Mouse (Mus musculus): ENCODE results near the gene Creg1. TPM values are rescaled to one million over a fixed set of nuclear protein-coding genes. Genes with fewer than 3 reads are reported as not detected.

Gene Creg1
- polyA plus RNA-seq, 1 experiment from 2014 or later = 28.9 TPM

DNA sequence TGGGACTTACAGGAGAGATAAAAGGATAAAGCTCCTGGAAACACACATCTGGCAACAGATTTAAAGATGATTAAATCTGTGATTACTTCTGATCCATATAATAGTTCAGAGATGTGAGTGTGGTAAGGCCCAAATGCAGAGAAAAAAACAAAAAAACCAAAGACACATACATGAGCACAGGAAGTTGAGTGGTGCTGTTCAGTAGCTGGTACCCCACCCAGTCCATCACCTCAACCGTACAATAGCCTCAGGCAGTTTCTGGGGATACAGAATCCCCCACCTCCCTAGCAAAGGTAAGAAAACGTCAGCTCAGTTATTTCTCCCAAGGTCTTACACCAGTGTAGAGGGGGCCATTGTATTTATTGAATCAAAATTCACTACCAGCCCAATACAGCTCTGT lies 47.1 kb downstream of the Creg1 start:
- H3K27me3 ChIP-seq (ENCODE audit: control insufficient read depth, insufficient read depth, low read length) = peaks cover 45% of the 10 kb centered on the region
- no peaks in the 10 kb centered on the region for H3K9me3 ChIP-seq (ENCODE audit: control insufficient read depth, low read length)
- WGBS = 73% methylated on average over 2 of the region's 2 CpGs
- no peak overlapping the region for H3K4me2 ChIP-seq (ENCODE audit: low read depth, low read length, severe bottlenecking)
- H3K4me1 ChIP-seq (replicated peaks; ENCODE audit: control insufficient read depth, insufficient read depth, low read length) = peaks cover 23% of the 10 kb centered on the region
- no peak overlapping the region for H3K27ac ChIP-seq (ENCODE audit: low read depth, low read length)
- DNase-seq (ENCODE audit: low spot score) = no peak
- H3K4me3 ChIP-seq (ENCODE audit: low read depth, low read length) = no peak overlapping the region
- no peak overlapping the region for H3K9ac ChIP-seq (ENCODE audit: low read length)
- no peak for ATAC-seq (replicated peaks; ENCODE audit: low FRiP score)
- H3K36me3 ChIP-seq (ENCODE audit: control insufficient read depth, insufficient read depth, low read length) = no peaks in the 10 kb centered on the region

- DNase-seq (ENCODE audit: low spot score) = no peak
- ATAC-seq (replicated peaks; ENCODE audit: low FRiP score) = no peak
- Histone ChIP-seq H3K27me3 (ENCODE audit: control insufficient read depth, insufficient read depth, low read length) (peaks cover 50% of the 10 kb centered on the region), H3K9ac (ENCODE audit: low read length) (no peak overlapping the region), H3K36me3 (ENCODE audit: control insufficient read depth, insufficient read depth, low read length) (no peaks in the 10 kb centered on the region), H3K27ac (ENCODE audit: low read depth, low read length) (no peak overlapping the region), H3K4me2 (ENCODE audit: low read depth, low read length, severe bottlenecking) (no peak overlapping the region), H3K4me3 (ENCODE audit: low read depth, low read length) (no peak overlapping the region), H3K4me1 (replicated peaks; ENCODE audit: control insufficient read depth, insufficient read depth, low read length) (peaks cover 23% of the 10 kb centered on the region), H3K9me3 (ENCODE audit: control insufficient read depth, low read length) (no peaks in the 10 kb centered on the region)
- WGBS = 88% methylated on average over 5 of the region's 5 CpGs
Measured at GRCm38 (mm10) chr1:165811170-165811569, 47.6 kb downstream of the Creg1 start.

GRCm38 (mm10) chr1:165812775-165813174 lies 49.2 kb downstream of the Creg1 start:
- ATAC-seq (replicated peaks; ENCODE audit: low FRiP score) (no peak), DNase-seq (ENCODE audit: low spot score) (no peak)
- Histone ChIP-seq H3K4me1 (replicated peaks; ENCODE audit: control insufficient read depth, insufficient read depth, low read length) (peaks cover 25% of the 10 kb centered on the region), H3K9ac (ENCODE audit: low read length) (no peak overlapping the region), H3K9me3 (ENCODE audit: control insufficient read depth, low read length) (no peaks in the 10 kb centered on the region), H3K27ac (ENCODE audit: low read depth, low read length) (no peak overlapping the region), H3K4me3 (ENCODE audit: low read depth, low read length) (no peak overlapping the region), H3K36me3 (ENCODE audit: control insufficient read depth, insufficient read depth, low read length) (no peaks in the 10 kb centered on the region), H3K27me3 (ENCODE audit: control insufficient read depth, insufficient read depth, low read length) (peaks cover 63% of the 10 kb centered on the region), H3K4me2 (ENCODE audit: low read depth, low read length, severe bottlenecking) (no peak overlapping the region)
- WGBS = 78% methylated on average over 3 of the region's 3 CpGs

GRCm38 (mm10) chr1:165814116-165814515 lies 50.6 kb downstream of the Creg1 start:
- Histone ChIP-seq H3K36me3 (ENCODE audit: control insufficient read depth, insufficient read depth, low read length) (no peaks in the 10 kb centered on the region), H3K27ac (ENCODE audit: low read depth, low read length) (peak overlapping the region; percentile 75), H3K9me3 (ENCODE audit: control insufficient read depth, low read length) (no peaks in the 10 kb centered on the region), H3K4me1 (replicated peaks; ENCODE audit: control insufficient read depth, insufficient read depth, low read length) (peaks cover 25% of the 10 kb centered on the region), H3K27me3 (ENCODE audit: control insufficient read depth, insufficient read depth, low read length) (peaks cover 71% of the 10 kb centered on the region), H3K4me3 (ENCODE audit: low read depth, low read length) (no peak overlapping the region), H3K4me2 (ENCODE audit: low read depth, low read length, severe bottlenecking) (peak overlapping the region; percentile 26; the same call in 1 of the 2 replicates), H3K9ac (ENCODE audit: low read length) (peak overlapping the region; percentile 33; the same call in 1 of the 2 replicates)
- ATAC-seq (replicated peaks; ENCODE audit: low FRiP score) = peak; percentile 71
- peak; percentile 86 for DNase-seq (ENCODE audit: low spot score)
- WGBS = under 1% methylated on average over 7 of the region's 7 CpGs

DNA sequence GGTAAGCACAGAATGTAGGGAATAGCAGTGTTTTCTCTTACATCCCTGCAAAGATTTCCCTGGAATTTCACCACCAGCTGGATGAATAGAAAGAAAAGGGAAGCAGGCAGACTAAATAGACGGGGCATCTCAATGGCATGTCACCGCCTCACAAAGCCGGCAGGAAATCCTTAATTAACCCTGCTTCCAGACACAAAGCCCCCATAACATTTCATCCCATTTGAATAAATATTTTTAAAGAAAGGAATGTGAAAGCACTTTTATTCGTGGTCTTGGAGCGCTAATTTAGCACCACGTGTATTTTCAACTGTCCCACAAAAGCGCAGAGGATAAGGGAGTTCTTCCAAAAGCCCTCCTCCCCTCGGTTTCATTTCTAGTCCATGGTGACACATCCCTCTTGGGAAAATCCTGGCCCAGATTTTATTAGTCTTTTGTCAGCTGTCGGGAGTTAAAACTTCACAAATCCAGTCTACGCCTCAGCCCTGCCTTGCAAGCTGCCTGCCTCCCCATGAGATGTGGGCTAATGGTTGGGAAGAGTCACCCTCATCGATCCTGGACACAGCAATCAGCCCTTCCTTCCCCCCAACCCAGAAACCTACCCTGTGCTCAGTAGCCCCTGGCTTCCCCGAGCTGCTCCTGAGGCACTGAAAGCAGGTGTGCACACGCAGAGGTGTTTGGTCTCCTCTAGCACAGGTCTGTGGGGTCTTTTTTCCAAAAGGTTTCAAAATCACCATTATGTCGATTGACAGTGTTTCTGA lies 51.2 kb downstream of the Creg1 start:
- Histone ChIP-seq H3K27ac (ENCODE audit: low read depth, low read length) (peak overlapping the region; percentile 75), H3K4me3 (ENCODE audit: low read depth, low read length) (no peak overlapping the region), H3K9me3 (ENCODE audit: control insufficient read depth, low read length) (no peaks in the 10 kb centered on the region), H3K9ac (ENCODE audit: low read length) (peak overlapping the region; percentile 33; the same call in 1 of the 2 replicates), H3K27me3 (ENCODE audit: control insufficient read depth, insufficient read depth, low read length) (peaks cover 76% of the 10 kb centered on the region), H3K36me3 (ENCODE audit: control insufficient read depth, insufficient read depth, low read length) (no peaks in the 10 kb centered on the region), H3K4me2 (ENCODE audit: low read depth, low read length, severe bottlenecking) (peak overlapping the region; percentile 26), H3K4me1 (replicated peaks; ENCODE audit: control insufficient read depth, insufficient read depth, low read length) (peaks cover 25% of the 10 kb centered on the region)
- DNase-seq (ENCODE audit: low spot score) = peak; percentile 63
- 8% methylated on average over 14 of the region's 14 CpGs for WGBS
- ATAC-seq (replicated peaks; ENCODE audit: low FRiP score) = peak; percentile 68

DNA sequence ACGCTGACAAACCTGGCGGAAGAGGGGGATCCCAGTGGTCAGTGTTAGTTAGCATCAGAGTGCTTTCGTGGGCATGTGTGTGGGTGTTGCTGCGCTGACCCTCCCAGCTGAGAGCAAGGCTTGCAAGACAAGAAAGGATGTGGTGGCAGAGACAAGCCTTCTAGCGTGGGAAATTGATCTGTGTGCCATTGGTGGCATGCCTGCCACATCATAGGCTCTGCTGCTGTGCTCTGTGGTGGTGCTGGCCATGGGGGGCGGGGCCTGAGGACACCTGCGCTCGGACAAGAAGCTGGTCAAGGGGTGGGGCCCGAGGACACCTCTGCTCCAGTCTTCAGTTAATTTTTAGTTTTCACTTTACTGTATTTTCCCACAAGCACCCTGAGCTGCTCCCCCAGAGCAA lies 52.8 kb downstream of the Creg1 start:
- no peak overlapping the region for H3K4me3 ChIP-seq (ENCODE audit: low read depth, low read length)
- no peak overlapping the region for H3K27ac ChIP-seq (ENCODE audit: low read depth, low read length)
- H3K27me3 ChIP-seq (ENCODE audit: control insufficient read depth, insufficient read depth, low read length) = peaks cover 65% of the 10 kb centered on the region
- H3K9me3 ChIP-seq (ENCODE audit: control insufficient read depth, low read length) = no peaks in the 10 kb centered on the region
- peaks cover 25% of the 10 kb centered on the region for H3K4me1 ChIP-seq (replicated peaks; ENCODE audit: control insufficient read depth, insufficient read depth, low read length)
- no peaks in the 10 kb centered on the region for H3K36me3 ChIP-seq (ENCODE audit: control insufficient read depth, insufficient read depth, low read length)
- WGBS = 87% methylated on average over 9 of the region's 9 CpGs
- no peak for DNase-seq (ENCODE audit: low spot score)
- no peak overlapping the region for H3K9ac ChIP-seq (ENCODE audit: low read length)
- no peak overlapping the region for H3K4me2 ChIP-seq (ENCODE audit: low read depth, low read length, severe bottlenecking)
- ATAC-seq (replicated peaks; ENCODE audit: low FRiP score) = no peak

DNA sequence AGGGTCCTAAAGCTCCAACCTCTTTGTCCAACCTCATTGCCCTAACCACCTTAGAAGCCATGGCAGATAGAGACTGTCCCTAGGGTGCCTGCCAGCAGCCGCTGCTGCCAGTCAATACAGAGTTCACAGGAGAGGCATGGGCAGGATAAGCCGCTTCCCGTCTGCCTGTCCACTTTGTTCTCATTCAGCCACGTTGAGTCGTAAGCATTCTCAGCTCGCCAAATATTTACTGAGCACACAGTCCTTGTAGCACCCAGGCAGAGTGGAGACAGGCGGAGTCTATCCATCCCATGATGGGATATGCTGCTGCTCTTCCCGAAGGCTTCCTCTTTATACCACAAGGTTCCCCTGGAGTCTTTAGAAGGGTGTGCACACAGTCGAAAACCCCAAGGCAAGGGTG lies 53.7 kb downstream of the Creg1 start:
- peaks cover 25% of the 10 kb centered on the region for H3K4me1 ChIP-seq (replicated peaks; ENCODE audit: control insufficient read depth, insufficient read depth, low read length)

DNA sequence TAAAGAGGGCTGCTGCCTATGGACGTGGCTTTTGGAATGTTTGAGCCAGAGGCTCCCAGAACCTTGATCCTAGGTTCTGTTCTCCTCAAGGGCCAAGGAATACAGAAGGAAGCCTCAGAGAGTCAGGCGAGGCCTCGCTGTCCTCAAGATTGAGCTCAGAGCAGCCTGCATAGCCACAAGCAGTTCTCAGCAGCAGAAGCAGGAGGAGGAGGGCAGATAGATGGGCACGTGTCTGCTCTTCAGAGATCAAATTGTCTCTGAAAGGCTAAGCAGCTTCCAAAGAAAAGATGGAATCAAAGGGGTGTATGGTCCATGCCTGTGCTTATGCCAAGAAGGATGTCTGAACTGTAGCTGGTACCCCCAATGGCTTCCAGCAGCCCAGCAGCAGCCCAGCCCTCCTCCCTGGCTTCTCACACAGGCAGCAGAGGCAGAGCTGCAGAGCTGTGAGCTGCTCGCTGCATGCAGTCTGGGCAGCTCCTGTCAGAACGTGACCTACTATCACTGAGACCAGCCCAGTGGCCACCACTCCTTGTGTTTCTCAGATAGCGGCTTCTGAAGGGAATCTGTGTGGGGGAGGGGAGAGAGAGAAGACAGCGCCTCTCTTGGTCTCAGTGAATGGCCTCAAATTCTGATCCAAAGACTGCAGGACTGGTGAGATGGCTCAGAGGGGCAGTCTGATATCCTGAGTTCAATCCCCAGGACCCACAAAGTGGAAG lies 54.8 kb downstream of the Creg1 start:
- 39% methylated on average over 8 of the region's 8 CpGs for WGBS
- H3K4me3 ChIP-seq (ENCODE audit: low read depth, low read length) = no peak overlapping the region
- H3K27ac ChIP-seq (ENCODE audit: low read depth, low read length) = no peak overlapping the region
- H3K27me3 ChIP-seq (ENCODE audit: control insufficient read depth, insufficient read depth, low read length) = peaks cover 49% of the 10 kb centered on the region
- H3K9me3 ChIP-seq (ENCODE audit: control insufficient read depth, low read length) = no peaks in the 10 kb centered on the region
- ATAC-seq (replicated peaks; ENCODE audit: low FRiP score) = 0 out of 2 replicates have a peak, but pooled peaks have one; percentile 28
- no peak overlapping the region for H3K9ac ChIP-seq (ENCODE audit: low read length)
- no peak overlapping the region for H3K4me2 ChIP-seq (ENCODE audit: low read depth, low read length, severe bottlenecking)
- no peaks in the 10 kb centered on the region for H3K36me3 ChIP-seq (ENCODE audit: control insufficient read depth, insufficient read depth, low read length)
- peaks cover 22% of the 10 kb centered on the region for H3K4me1 ChIP-seq (replicated peaks; ENCODE audit: control insufficient read depth, insufficient read depth, low read length)
- DNase-seq (ENCODE audit: low spot score) = no peak

More for the DNA sequence above, 53.7 kb downstream of the Creg1 start:
- WGBS = 66% methylated on average over 9 of the region's 9 CpGs
- Histone ChIP-seq H3K36me3 (ENCODE audit: control insufficient read depth, insufficient read depth, low read length) (no peaks in the 10 kb centered on the region), H3K27ac (ENCODE audit: low read depth, low read length) (no peak overlapping the region), H3K9me3 (ENCODE audit: control insufficient read depth, low read length) (no peaks in the 10 kb centered on the region), H3K4me3 (ENCODE audit: low read depth, low read length) (no peak overlapping the region), H3K9ac (ENCODE audit: low read length) (no peak overlapping the region), H3K4me2 (ENCODE audit: low read depth, low read length, severe bottlenecking) (no peak overlapping the region), H3K27me3 (ENCODE audit: control insufficient read depth, insufficient read depth, low read length) (peaks cover 58% of the 10 kb centered on the region)
- DNase-seq (ENCODE audit: low spot score) (no peak), ATAC-seq (replicated peaks; ENCODE audit: low FRiP score) (no peak)
